Mouse (Mus musculus) large intestine, adult 2 months (tissue): ENCODE results near the gene Brd9. TPM values are rescaled to one million over a fixed set of nuclear protein-coding genes. Genes with fewer than 3 reads are reported as not detected.

Experiments used
- DNase-seq: peaks from one replicate; pipeline ENCODE4 v3.0.0-alpha.2; 2012; ENCODE audit warnings: low read depth, low spot score
- WGBS: fragments of 180-500 bp; shearing (Covaris S2); methylation state at CpG from one replicate; pipeline ENCODE4 v1.1.7; 2018; 5-methylcytosine and 5-hydroxymethylcytosine counted together
- polyA plus RNA-seq: library from polyadenylated mRNA; depleted of rRNA; stranded (reverse); fragments of >200 nt; gene quantifications from 2 replicates; pipeline ENCODE4 v1.2.3, GENCODE M21; 2012; rRNA removed

Gene Brd9
- polyA plus RNA-seq, result 31.3 and 33.8 TPM in 2 replicates

DNA sequence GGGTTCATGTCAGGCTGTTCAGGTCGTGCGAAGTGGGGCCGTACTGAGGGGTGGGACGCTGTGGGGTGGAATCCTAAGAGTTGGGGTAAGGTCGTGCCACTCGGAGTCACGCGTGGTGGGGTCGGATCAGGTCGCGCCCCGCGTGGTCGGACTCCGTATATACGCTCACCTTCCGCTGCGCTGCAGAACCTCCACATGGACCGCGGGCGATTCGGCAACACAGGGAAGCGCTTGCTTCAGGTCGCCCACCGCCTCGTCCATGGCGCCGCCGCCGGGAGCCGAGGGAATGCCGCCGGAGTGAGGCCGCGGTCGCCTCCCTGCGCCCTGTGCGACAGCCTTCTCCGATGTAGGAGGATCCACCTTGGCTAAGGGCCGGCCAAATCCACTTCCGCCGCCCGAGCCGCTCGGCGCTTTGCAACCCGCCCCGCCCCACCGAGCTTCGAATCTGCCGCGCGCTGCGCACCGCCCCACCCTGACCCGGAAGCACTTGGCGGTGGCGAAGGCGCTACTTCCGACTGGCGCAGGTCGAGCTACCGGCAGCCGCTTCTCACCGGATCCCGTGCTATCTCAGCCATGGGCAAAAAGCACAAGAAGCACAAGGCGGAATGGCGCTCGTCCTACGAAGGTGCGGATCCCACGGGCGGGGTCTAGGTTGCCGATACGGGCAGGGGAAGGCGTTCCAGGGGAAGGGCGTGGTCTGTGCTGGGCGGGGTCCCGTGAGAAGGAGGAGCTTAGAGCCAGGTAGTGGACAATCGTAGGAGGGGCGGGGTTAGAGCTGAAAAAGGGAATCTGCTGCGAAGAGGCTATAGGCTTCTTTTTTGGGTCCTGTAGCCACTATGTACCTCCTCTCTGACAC lies at the start of gene Brd9, which contains the start of gene Trip13:
Gene Brd9 (plus strand): TSS at position 491 of the 856 bp plus-strand sequence.
Gene Trip13 (minus strand): TSS at position 464 of the 856 bp plus-strand sequence.
- DNase-seq, result peak; percentile 67
- under 1% methylated on average over 82 of the region's 82 CpGs for WGBS

DNA sequence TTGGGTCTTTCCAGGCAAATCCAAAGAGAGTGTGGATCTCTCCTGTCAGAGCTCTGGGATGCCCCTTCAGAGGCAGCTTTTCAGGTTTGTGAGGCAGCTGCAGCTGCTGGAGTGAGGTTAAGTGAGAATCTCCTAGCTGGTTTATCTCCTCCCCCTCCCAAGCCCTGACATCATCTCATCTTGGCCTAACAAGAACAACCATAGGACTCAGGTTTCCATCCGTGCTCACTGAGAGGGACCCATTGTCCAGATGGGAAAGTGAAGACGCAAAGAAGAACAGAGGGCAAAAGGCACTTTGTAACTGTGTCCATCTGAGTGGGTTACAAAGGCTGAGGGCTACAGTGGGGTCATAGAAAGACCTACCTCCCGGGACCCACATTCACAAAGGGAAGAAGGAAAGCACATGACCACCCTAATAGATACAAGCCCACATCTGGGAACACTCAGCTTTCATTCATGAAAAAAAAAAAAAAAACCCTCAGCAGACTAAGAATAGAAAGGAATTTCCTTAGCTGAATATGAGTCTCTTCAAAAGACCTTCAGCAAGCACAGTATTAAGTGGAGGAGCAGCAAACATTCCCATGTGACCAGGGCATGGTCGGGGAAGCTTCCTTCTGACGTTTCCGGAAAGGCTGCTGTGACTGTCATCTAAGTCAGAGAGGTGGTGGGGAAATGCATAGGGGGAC lies 45.0 kb upstream of the Brd9 start:
- no peak for DNase-seq

DNA sequence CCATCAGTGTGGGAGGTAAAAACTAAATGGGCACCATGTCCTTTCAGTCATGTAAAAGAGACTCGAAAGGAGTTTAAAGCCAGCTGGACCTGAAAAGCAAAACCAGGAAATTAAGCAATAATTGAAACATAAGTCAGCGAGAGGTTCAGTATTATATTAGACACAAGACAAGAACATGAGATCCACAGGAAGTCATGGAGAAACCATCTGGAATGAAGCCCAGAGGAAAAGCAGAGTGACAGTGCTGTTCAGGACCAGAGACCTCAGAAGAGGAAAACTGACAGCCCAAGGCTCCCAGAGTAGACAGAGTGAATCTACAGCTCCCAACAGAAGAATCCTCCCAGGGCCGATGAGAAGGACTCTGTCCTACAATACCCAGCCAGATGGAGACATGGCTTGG lies 40.0 kb upstream of the Brd9 start:
- 67% methylated on average over 3 of the region's 3 CpGs for WGBS
- no peak for DNase-seq

More for the DNA sequence above, 45.0 kb upstream of the Brd9 start:
- WGBS, result 53% methylated on average over 6 of the region's 6 CpGs

DNA sequence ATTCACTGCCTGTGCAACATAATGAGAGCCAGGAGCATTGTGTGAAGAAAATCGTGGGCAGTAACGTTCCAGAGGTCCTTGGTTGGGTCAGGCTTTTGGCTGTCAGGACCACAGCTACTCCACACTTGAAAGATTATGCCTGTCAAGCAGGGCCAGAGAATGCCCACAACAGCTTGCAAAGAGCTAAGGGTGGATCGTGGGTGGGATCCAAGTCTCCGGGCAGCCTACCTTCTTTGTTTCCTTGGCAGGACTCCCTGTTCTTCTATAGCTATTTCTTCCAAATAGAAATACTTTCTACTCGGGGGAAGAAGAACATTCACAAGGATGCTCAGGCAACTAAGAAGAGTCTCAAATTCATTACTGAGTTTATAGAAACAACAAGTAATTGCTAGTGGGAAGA lies 30.5 kb upstream of the Brd9 start:
- WGBS, result 83% methylated on average over 5 of the region's 5 CpGs
- DNase-seq, result no peak

DNA sequence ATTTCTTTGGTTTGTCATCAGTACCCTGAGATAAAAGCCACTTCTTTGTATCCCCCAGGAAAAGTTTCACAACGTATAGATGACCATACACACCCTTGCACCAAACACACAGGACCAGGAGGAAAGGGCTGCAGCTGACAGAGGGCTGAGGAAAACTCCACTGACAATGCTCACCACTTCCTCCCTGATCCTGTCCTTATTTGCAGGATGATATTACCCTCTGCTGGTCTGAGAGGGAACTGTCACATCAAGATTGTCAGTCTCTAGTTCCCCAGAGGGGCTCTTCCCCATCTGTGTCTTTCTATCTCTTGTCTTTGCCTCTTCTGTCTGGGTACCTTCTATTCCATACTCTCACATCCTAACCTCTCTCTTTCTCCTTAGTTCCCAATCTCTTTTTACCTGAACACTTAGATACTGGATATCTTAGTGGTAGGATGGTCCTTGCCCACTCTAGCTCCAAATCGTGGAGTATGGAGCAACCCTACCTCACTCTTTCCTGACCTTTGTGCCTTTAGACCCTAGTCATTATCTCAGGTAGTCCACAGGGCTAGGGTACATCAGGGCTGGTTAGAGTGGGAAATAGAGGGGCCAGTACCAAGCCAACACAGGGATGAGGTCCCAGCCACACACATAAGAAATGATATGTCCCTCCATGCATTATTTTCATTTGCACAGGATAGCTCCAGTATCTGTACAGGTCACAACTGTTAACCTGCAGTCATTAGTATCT lies 29.8 kb upstream of the Brd9 start:
- 52% methylated on average over 2 of the region's 2 CpGs for WGBS
- DNase-seq, result no peak

DNA sequence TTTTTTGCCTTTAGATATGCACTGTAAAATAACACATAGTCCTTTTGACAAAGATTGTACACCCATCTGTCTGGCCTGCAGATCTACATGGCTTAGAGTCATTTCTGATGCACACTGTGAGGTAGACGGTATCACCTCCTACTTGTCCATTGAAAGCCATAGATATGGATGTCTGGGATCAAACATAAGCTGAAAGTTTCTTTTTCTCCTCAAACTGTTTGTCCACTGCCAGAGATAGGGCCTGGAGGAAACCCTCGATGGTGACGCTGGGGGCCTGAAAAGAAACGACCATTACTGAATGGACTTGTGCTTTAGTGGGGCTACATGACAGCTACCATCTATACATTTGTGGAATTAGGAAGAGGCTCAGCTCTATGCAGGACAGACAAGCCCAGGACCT lies 24.5 kb upstream of the Brd9 start:
- DNase-seq, result no peak
- 92% methylated on average over 4 of the region's 4 CpGs for WGBS

DNA sequence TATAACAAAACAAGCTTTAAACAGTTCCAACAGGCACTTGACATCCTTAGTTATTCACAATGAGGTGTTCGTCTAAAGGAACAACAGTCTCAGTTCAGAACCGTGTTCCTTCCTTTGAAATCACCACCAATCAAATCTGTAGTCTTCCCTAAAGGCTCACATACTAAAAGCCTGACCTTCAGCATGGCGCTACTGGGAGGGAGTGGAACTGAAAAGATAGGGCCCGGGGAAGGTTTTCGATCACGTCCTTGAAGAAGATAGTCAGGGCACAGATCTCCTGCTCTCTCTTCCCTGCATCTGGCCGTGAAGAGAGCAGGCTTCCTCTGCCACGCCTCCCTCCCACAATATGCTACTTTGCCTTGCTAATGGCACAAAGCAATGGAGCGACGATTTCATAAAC lies 5.4 kb upstream of the Brd9 start:
- DNase-seq, result no peak
- WGBS, result 93% methylated on average over 10 of the region's 10 CpGs

DNA sequence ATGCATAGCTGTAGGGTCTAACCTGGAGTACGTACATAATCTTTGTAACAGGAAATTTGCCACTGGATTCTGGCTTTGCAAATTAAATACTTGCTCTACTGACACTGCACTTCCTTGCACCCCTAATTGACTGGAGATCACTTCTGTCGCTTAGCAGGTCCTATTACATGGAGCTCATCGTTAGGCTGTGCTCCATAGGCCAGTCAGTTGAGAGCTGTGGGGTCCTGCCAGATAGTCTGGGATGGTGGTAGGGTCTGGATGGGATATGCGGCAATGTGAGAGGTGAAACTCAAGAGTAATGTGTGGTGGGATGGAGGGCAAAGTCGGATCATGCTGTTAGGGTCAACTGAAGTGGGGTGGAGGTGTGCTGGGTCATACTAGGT lies 682 bp upstream of the Brd9 start:
- 10% methylated on average over 5 of the region's 5 CpGs for WGBS

DNA sequence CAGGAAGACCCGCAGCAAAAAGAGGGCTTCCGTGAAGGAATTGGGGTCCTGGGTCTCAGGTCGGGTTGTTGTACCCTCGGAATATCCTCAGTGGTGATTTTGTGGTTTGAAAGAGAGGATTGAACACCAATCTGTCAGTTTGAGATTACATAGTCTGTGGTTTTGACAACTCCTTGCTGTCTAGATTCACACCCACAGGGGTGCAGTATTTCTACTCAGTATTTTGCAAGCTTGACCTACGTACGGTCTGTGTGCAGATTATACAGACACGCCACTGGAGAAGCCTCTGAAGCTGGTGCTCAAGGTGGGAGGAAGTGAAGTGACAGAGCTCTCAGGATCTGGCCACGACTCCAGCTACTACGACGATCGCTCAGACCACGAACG lies 558 bp downstream of the Brd9 start:
- no peak for DNase-seq
- 12% methylated on average over 13 of the region's 13 CpGs for WGBS

More for the DNA sequence above, 682 bp upstream of the Brd9 start:
- no peak for DNase-seq

DNA sequence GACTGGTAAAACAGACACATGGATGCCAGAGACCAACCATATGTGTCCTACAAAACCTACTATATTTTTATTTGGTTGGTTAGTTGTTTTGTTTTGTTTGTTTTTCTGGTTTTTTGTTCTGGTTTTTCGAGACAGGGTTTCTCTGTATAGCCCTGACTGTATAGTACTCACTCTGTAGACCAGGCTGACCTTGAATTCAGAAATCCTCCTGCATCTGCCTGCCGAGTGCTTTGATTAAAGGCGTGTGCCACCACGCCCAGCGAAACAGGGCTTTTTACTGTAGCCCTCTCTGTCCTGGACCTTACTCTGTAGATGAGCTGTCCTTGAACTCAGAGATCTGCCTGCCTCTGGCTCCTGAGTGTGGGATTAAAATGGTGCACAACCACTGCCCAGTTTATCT lies 1.5 kb downstream of the Brd9 start:
- no peak for DNase-seq
- WGBS, result 91% methylated on average over 5 of the region's 5 CpGs

DNA sequence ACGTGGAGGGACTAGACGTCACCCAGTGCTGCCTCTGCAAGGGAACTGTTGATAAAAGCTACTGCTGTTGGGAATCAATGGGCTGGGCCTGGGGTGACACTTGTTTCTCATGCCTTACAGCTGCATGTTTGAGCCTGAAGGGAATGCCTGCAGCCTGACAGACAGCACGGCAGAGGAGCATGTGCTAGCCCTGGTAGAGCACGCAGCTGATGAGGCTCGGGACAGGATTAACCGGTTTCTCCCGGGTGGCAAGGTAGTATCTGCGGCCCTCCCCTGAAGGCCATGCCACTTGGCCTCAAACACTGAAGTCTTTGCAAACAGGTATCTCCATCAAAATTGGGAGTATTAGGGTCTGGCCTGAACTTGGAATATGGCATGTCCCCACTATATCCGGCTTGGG lies 7.0 kb downstream of the Brd9 start:
- 78% methylated on average over 9 of the region's 9 CpGs for WGBS
- no peak for DNase-seq

DNA sequence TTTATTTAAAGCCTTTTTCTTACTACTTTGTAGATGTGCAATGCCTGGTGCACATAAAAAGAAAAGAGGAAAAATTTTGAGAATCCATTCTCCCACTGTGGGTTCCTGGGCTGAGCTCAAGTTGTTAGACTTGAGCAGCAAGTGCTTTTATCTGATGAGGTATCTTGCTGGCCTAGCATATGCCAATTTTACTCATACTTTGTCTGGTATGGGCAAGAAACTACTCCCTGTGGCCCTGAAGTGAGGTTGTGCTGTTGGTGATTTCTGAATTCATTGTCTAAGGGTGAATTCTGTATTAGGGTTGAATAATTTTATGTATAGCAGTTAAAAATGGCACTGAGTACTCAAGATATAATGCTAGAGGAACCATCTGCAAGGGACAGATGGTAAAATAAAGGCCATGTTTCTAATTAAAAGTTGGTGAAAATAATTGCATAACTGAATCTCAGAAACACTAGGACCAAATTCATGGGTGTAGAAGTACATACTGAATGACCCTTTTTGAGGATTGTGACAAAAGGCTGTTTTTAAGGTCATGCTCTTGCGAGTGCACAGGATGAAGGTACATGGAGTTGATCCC lies 16.0 kb downstream of the Brd9 start:
- no peak for DNase-seq
- 95% methylated on average over 1 of the region's 1 CpGs for WGBS

DNA sequence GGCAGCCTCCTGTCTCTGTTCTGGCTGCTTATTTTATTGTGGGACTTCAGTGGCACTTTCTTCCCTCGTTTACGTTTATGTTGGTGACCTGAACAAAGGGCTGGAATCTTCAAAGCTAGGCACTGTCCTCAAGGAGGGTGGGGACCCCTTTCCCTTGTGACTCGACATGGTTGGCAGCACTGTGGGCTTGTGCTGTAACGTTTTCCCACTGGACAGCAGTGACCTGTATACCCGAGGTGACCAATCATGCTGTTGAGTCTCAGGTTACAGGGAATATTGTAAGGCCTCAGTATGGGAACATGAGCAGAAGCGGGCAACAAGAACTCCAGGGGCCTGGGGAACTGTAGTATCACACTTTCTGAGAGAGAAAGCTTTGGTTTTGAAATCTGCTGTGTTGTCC lies 17.1 kb downstream of the Brd9 start:
- no peak for DNase-seq
- WGBS, result 68% methylated on average over 6 of the region's 6 CpGs

DNA sequence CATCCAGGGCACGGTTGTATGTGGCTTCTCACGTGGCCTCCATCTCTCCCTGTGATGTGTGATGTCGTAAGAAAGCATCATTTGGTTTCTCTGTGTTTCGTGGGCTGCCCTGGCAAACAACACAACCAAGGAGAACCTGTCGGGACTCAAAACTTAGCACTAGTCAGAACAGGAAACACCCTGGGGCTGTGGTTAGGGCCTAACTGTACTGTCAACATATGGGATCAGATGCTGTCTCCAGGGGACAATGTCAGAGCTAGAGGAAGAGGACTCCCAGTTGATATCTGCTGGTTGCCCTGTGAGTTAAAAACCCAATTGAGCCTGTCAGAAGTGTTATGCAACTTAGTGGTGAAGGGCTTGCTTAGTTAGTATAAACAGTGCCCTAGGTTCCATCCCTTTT lies 17.9 kb downstream of the Brd9 start:
- WGBS, result 90% methylated on average over 5 of the region's 5 CpGs
- DNase-seq, result no peak

DNA sequence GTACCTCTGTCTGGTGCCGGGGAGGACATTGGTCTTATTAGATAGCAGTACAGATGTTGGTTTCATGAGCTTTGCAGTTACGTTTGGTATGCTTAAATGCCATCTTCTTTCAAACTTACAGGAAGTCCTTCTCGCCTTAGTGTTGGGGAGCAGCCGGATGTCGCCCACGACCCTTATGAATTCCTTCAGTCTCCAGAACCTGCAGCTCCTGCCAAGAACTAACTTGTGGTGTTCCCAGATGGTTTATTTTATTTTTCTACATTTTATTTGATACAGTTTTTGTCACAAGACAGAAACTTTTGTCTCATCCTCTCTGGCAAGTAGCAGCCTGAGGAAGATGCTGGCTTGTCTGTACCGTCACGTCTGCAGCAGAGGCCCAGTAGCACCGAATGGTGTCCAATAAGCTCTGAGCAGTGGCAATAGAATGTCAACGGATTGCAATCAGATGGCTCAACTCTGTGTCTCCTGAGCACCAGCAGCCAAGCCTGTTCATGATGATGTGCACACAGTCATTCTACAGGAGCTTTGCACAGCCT lies 22.6 kb downstream of the Brd9 start:
- WGBS, result 88% methylated on average over 10 of the region's 10 CpGs
- DNase-seq, result no peak

DNA sequence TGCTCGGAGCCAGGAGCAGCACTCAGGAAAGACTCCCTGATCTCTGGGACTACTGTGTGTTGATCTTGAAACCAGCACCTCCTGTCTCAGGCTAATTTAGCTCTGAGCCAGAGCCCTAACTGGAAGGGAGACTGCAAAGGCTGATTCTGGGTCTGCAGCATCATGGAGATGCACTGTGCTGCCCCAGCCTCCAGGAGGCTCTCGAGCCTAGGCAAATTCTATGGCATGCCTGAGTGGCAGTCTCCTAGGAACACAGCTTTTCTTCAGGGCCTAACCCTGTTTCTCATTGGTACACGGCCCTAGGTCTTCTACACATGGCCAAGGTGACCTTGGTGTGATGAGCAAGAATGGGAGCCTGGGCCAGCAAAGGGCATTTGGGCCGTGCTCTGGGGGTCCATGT lies 23.6 kb downstream of the Brd9 start:
- WGBS, result 80% methylated on average over 4 of the region's 4 CpGs
- no peak for DNase-seq

DNA sequence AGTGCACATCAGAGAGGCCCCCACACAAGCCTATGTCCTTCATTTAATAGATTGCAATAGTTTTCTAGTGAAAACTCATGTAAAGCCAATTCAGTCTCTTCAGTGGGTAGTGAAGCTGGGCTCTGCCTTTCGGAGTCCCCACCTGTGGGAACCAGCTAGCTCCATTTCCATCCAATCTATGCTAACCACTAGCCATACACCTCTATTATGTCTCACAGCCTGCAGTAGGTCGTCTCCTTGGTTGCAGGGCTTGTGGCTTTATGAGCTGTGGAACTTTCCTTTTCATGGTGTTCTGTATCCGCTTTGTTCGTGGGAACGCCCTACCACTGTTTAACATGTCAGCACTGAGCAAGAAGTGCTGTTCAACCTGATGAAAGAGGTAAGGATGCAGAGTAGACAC lies 25.9 kb downstream of the Brd9 start, which contains the start of gene Zdhhc11:
Gene Zdhhc11 (plus strand): TSS at position 301 of the 400 bp plus-strand sequence.
- DNase-seq, result no peak
- 74% methylated on average over 5 of the region's 5 CpGs for WGBS

DNA sequence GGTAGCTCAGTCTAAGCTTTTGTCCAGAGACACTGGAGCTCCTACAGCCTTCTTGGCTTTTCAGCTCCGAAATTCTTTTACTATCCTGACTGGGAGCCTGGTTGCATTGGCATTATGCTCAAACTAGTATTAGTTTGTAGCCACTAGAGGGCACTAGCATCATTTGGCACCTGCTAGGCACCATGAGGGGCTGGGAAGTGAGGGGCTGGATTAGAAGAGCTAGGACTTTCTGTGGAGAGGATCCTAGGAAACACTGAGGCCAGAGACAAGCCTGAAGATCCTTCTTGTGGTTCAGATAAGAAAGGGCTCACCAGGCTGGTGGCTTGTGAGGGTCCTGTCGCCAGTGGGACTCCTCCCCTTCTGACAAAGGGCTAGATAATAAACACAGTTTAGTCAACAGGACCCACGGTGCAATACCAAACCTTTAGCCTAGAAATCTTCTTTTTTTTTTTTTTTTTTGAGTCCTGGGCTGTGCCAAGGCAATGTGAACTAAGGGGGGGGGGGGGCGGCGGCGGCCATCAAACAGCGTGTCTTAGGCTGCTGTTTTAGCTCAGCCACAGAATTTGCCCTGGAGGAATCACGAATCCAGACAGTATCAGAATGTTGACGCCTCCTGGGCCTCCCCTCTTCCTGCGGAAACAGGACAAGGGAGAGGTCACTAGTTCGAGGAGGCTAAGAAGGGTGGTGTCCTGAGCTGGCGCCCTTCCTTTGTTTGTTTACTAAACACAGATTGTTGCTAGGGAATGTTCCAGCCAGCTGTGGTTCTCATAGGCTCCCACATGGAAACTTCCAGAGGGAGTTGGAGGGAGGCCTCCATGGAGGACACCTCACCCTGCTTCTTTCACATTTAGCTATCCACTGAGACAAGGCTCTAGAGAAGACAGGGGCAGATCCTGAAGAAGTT lies 33.2 kb downstream of the Brd9 start:
- 4% methylated on average over 12 of the region's 12 CpGs for WGBS
- peak; percentile 81 for DNase-seq

DNA sequence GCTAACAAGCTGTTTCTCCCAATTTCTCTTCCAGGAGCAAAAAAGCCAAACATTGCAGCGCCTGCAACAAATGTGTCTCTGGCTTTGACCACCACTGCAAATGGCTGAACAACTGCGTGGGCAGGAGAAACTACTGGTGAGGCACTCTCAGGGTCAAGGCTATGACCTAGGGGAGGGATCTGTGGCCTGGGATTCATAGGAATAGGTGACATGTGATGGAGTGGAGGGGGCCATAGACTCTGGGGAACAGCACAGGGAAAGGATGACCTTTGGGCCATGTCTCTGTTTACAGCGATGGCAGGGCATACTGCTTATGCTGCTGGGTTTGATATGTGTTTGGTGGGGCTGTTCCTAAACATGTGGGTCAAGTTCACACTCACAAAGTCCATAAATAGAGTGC lies 36.9 kb downstream of the Brd9 start:
- 91% methylated on average over 3 of the region's 3 CpGs for WGBS
- no peak for DNase-seq
